Mouse (Mus musculus): ENCODE data around the gene Tesk1. TPM values are rescaled to one million over a fixed set of nuclear protein-coding genes. Genes with fewer than 3 reads are reported as not detected.

Tesk1 gene
- polyA plus RNA-seq, 1 experiment from 2014 or later, result 14.8 TPM

DNA sequence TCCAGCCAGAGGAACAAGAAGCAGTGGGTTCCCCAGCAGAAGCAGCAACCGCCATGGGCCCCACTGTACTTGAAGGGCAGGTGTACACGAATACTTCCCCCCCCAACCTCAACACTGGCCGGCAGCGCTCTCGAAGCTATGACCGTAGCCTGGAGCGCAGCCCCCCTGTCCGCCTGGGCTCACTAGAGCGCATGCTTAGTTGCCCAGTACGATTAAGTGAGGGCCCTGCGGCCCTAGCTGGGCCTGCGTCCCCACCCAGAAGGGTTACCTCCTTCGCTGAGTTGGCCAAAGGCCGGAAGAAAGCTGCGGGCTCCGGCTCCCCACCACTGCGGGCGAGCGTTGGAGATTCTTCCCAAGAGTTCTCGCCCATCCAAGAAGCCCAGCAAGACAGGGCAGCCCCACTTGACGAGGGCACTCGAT, 25.7 kb upstream of the Tesk1 start:
- WGBS, result 95% methylated on average over 22 of the region's 22 CpGs
- no peaks in the 10 kb centered on the region for H3K27me3 ChIP-seq (replicated peaks; ENCODE audit: control insufficient read depth, insufficient read depth, low read length)
- no peak overlapping the region for H3K4me2 ChIP-seq (ENCODE audit: low read depth, low read length)
- no peak overlapping the region for H3K27ac ChIP-seq (replicated peaks; ENCODE audit: low read depth, low read length)
- DNase-seq (ENCODE audit: low spot score) (no peak), ATAC-seq (ENCODE audit: low read depth) (no peak)
- peaks cover 34% of the 10 kb centered on the region for H3K36me3 ChIP-seq (ENCODE audit: control insufficient read depth, insufficient read depth, low read length)
- H3K4me1 ChIP-seq (ENCODE audit: control insufficient read depth, insufficient read depth, low read length), result no peaks in the 10 kb centered on the region
- no peak overlapping the region for H3K9ac ChIP-seq (ENCODE audit: low read depth, low read length)
- H3K9me3 ChIP-seq (ENCODE audit: control insufficient read depth, low read length), result no peaks in the 10 kb centered on the region
- H3K4me3 ChIP-seq (ENCODE audit: low read depth, low read length), result no peak overlapping the region

DNA sequence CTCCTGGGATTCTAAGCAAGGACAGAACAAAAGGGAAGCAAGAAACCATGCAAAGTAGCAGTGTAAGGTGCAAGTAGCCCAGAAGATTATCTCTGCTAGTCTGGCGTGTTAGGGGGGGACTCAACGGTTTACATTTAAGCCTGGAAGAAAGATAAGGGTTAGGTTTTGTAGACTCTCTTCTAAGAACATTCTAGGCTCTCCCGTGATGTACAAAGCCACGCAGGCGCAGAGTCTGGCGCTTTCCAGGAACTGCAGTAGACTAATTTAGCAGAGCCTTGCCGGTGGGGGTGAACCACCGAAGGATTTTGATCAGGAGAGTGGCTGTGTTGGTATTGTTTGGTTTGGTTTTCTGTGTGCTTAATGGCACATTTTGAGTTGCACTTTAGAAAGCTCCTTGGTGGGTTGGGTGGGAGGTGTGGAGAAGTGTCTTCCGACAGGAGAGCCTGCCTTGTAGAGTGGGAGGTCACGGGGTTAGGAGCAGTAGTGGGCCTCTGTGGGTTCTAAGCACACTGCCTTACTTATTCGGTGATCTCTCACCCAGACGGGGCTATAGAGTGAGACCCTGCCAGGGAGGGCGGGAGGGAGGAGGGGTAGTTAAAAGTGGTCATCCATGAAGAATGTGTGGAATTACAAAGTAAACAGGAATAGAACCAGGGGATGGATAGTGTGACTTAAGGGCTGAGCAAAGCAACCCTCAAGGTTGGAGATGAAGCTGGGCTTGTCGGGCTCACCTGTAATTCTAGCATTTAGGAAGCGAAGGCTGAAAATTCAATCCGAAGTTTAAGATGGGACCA, 24.3 kb upstream of the Tesk1 start:
- no peak overlapping the region for H3K27ac ChIP-seq (replicated peaks; ENCODE audit: low read depth, low read length)
- H3K27me3 ChIP-seq (replicated peaks; ENCODE audit: control insufficient read depth, insufficient read depth, low read length), result no peaks in the 10 kb centered on the region
- 77% methylated on average over 16 of the region's 16 CpGs for WGBS
- no peaks in the 10 kb centered on the region for H3K4me1 ChIP-seq (ENCODE audit: control insufficient read depth, insufficient read depth, low read length)
- DNase-seq (ENCODE audit: low spot score), result no peak
- H3K9ac ChIP-seq (ENCODE audit: low read depth, low read length), result 0 out of 2 replicates have a peak overlapping the region, but pooled peaks have one; percentile 1
- H3K9me3 ChIP-seq (ENCODE audit: control insufficient read depth, low read length), result no peaks in the 10 kb centered on the region
- H3K36me3 ChIP-seq (ENCODE audit: control insufficient read depth, insufficient read depth, low read length), result peaks cover 43% of the 10 kb centered on the region
- no peak for ATAC-seq (ENCODE audit: low read depth)
- no peak overlapping the region for H3K4me3 ChIP-seq (ENCODE audit: low read depth, low read length)
- no peak overlapping the region for H3K4me2 ChIP-seq (ENCODE audit: low read depth, low read length)

GRCm38 (mm10) chr4:43418450-43418849, 23.3 kb upstream of the Tesk1 start:
- Histone ChIP-seq H3K27ac (replicated peaks; ENCODE audit: low read depth, low read length) (no peak overlapping the region), H3K4me2 (ENCODE audit: low read depth, low read length) (no peak overlapping the region), H3K36me3 (ENCODE audit: control insufficient read depth, insufficient read depth, low read length) (peaks cover 53% of the 10 kb centered on the region), H3K9ac (ENCODE audit: low read depth, low read length) (peak overlapping the region; percentile 22; the same call in 1 of the 2 replicates), H3K4me3 (ENCODE audit: low read depth, low read length) (no peak overlapping the region), H3K27me3 (replicated peaks; ENCODE audit: control insufficient read depth, insufficient read depth, low read length) (no peaks in the 10 kb centered on the region), H3K9me3 (ENCODE audit: control insufficient read depth, low read length) (no peaks in the 10 kb centered on the region), H3K4me1 (ENCODE audit: control insufficient read depth, insufficient read depth, low read length) (no peaks in the 10 kb centered on the region)
- WGBS, result 67% methylated on average over 4 of the region's 4 CpGs
- DNase-seq (ENCODE audit: low spot score) (no peak), ATAC-seq (ENCODE audit: low read depth) (no peak)

GRCm38 (mm10) chr4:43418973-43419656, 22.6 kb upstream of the Tesk1 start:
- DNase-seq (ENCODE audit: low spot score), result no peak
- WGBS, result 51% methylated on average over 15 of the region's 15 CpGs
- H3K36me3 ChIP-seq (ENCODE audit: control insufficient read depth, insufficient read depth, low read length), result peaks cover 59% of the 10 kb centered on the region
- no peak for ATAC-seq (ENCODE audit: low read depth)
- H3K4me3 ChIP-seq (ENCODE audit: low read depth, low read length), result no peak overlapping the region
- H3K9me3 ChIP-seq (ENCODE audit: control insufficient read depth, low read length), result no peaks in the 10 kb centered on the region
- H3K9ac ChIP-seq (ENCODE audit: low read depth, low read length), result no peak overlapping the region
- H3K4me1 ChIP-seq (ENCODE audit: control insufficient read depth, insufficient read depth, low read length), result no peaks in the 10 kb centered on the region
- H3K27me3 ChIP-seq (replicated peaks; ENCODE audit: control insufficient read depth, insufficient read depth, low read length), result peaks cover 4% of the 10 kb centered on the region; the same call in 1 of the 2 replicates
- no peak overlapping the region for H3K27ac ChIP-seq (replicated peaks; ENCODE audit: low read depth, low read length)
- no peak overlapping the region for H3K4me2 ChIP-seq (ENCODE audit: low read depth, low read length)

DNA sequence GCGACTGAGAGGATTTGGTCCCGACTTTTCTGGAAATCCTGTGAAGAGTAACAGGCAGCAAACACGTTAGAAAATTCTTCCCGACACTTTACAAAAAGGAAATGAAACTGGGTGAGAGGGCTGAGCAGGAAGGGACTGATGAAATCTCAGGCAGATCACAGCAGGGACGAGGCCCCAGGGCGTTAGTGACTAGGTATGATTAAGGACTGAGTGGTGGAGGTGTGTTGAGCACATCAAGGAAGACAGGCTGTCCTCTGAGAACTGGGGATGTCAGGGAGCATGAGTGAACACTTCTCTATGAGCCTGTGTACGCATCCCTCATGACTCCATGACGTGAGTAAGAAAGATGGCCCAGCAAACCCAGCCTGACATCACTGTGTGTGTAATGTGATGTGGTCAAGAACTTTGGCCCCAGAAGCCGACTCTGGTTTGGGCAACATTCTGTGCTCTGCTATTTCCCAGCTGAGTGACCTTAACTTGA, 21.9 kb upstream of the Tesk1 start:
- 55% methylated on average over 9 of the region's 9 CpGs for WGBS
- ATAC-seq (ENCODE audit: low read depth) (no peak), DNase-seq (ENCODE audit: low spot score) (no peak)
- Histone ChIP-seq H3K36me3 (ENCODE audit: control insufficient read depth, insufficient read depth, low read length) (peaks cover 63% of the 10 kb centered on the region), H3K4me1 (ENCODE audit: control insufficient read depth, insufficient read depth, low read length) (no peaks in the 10 kb centered on the region), H3K9me3 (ENCODE audit: control insufficient read depth, low read length) (no peaks in the 10 kb centered on the region), H3K4me2 (ENCODE audit: low read depth, low read length) (no peak overlapping the region), H3K27me3 (replicated peaks; ENCODE audit: control insufficient read depth, insufficient read depth, low read length) (peaks cover 11% of the 10 kb centered on the region; the same call in 1 of the 2 replicates), H3K9ac (ENCODE audit: low read depth, low read length) (0 out of 2 replicates have a peak overlapping the region, but pooled peaks have one; percentile 3), H3K27ac (replicated peaks; ENCODE audit: low read depth, low read length) (peak overlapping the region; percentile 28), H3K4me3 (ENCODE audit: low read depth, low read length) (no peak overlapping the region)

DNA sequence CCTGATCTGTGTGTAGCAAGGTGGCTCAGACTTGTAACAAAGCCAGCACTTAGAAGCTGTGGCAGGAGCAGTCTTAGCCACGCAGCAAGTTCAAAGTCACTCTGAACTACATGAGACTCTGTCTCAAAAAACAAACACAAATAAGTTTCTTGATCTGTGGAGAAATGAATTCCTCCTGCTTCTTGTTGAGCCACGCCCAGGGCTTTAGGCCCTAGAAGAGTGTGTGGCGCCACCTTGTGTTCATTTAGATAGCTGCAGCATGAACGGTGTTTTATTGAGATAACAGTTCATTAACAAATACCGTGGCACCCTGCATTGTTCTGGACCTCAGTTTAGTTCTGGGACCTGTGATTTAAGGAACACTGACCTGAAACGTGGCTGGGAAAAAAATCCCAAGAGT, 21.4 kb upstream of the Tesk1 start:
- H3K9ac ChIP-seq (ENCODE audit: low read depth, low read length), result 0 out of 2 replicates have a peak overlapping the region, but pooled peaks have one; percentile 3
- peaks cover 15% of the 10 kb centered on the region; the same call in 1 of the 2 replicates for H3K27me3 ChIP-seq (replicated peaks; ENCODE audit: control insufficient read depth, insufficient read depth, low read length)
- H3K4me1 ChIP-seq (ENCODE audit: control insufficient read depth, insufficient read depth, low read length), result no peaks in the 10 kb centered on the region; the same call in 1 of the 2 replicates
- no peaks in the 10 kb centered on the region for H3K9me3 ChIP-seq (ENCODE audit: control insufficient read depth, low read length)
- peak; percentile 93 for DNase-seq (ENCODE audit: low spot score)
- 0 out of 2 replicates have a peak overlapping the region, but pooled peaks have one; percentile 28 for H3K27ac ChIP-seq (replicated peaks; ENCODE audit: low read depth, low read length)
- 2% methylated on average over 6 of the region's 6 CpGs for WGBS
- H3K36me3 ChIP-seq (ENCODE audit: control insufficient read depth, insufficient read depth, low read length), result peaks cover 64% of the 10 kb centered on the region
- no peak overlapping the region for H3K4me3 ChIP-seq (ENCODE audit: low read depth, low read length)
- ATAC-seq (ENCODE audit: low read depth), result 0 out of 2 replicates have a peak, but pooled peaks have one; percentile 28
- H3K4me2 ChIP-seq (ENCODE audit: low read depth, low read length), result no peak overlapping the region

- H3K4me2 ChIP-seq (ENCODE audit: low read depth, low read length), result no peak overlapping the region
- no peak overlapping the region for H3K9ac ChIP-seq (ENCODE audit: low read depth, low read length)
- H3K4me3 ChIP-seq (ENCODE audit: low read depth, low read length), result no peak overlapping the region
- no peaks in the 10 kb centered on the region for H3K9me3 ChIP-seq (ENCODE audit: control insufficient read depth, low read length)
- WGBS, result 84% methylated on average over 20 of the region's 28 CpGs
- peaks cover 64% of the 10 kb centered on the region for H3K36me3 ChIP-seq (ENCODE audit: control insufficient read depth, insufficient read depth, low read length)
- no peaks in the 10 kb centered on the region; the same call in 1 of the 2 replicates for H3K4me1 ChIP-seq (ENCODE audit: control insufficient read depth, insufficient read depth, low read length)
- peaks cover 29% of the 10 kb centered on the region for H3K27me3 ChIP-seq (replicated peaks; ENCODE audit: control insufficient read depth, insufficient read depth, low read length)
- DNase-seq (ENCODE audit: low spot score), result no peak
- no peak overlapping the region for H3K27ac ChIP-seq (replicated peaks; ENCODE audit: low read depth, low read length)
- no peak for ATAC-seq (ENCODE audit: low read depth)
These were observed 20.0 kb upstream of the Tesk1 start for GRCm38 (mm10) chr4:43421632-43422240.

DNA sequence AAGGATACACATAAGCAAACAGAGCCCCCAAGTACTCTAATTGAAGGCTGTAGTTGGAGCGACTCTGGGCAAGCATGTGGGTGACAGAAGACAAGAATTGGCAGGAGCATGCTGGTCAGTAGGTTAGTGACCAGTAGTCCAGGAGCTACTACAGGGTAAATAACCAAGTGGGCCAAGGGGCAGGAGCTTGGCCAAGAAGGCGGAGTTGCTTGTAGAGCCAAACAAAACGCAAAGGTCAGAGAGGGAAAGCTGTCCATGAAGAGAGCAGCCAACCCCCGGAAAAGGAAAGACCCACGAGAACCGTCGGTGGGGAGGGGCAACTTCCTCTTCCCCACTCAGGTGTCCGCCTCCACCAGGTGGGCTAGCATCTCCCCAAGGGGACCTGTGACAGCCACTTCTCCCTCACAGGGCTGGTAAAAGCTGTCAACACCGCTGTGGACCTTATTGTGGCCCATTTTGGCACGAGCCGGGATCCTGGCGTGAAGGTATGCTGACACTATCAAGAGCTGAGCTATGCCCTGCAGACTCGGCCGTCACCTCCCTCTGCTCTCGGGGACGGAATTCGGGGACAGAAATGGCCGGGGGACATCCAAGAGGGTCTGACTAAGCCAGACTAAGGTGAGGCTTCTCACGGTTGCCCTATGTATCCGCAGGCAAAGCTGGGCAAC, 18.3 kb upstream of the Tesk1 start:
- H3K9ac ChIP-seq (ENCODE audit: low read depth, low read length), result no peak overlapping the region
- peaks cover 44% of the 10 kb centered on the region for H3K27me3 ChIP-seq (replicated peaks; ENCODE audit: control insufficient read depth, insufficient read depth, low read length)
- ATAC-seq (ENCODE audit: low read depth) (no peak), DNase-seq (ENCODE audit: low spot score) (no peak)
- H3K36me3 ChIP-seq (ENCODE audit: control insufficient read depth, insufficient read depth, low read length), result peaks cover 56% of the 10 kb centered on the region
- H3K4me1 ChIP-seq (ENCODE audit: control insufficient read depth, insufficient read depth, low read length), result no peaks in the 10 kb centered on the region; the same call in 1 of the 2 replicates
- H3K9me3 ChIP-seq (ENCODE audit: control insufficient read depth, low read length), result no peaks in the 10 kb centered on the region
- no peak overlapping the region for H3K4me3 ChIP-seq (ENCODE audit: low read depth, low read length)
- no peak overlapping the region for H3K27ac ChIP-seq (replicated peaks; ENCODE audit: low read depth, low read length)
- H3K4me2 ChIP-seq (ENCODE audit: low read depth, low read length), result no peak overlapping the region
- WGBS, result 89% methylated on average over 20 of the region's 20 CpGs
